Mouse (Mus musculus): ENCODE measurements around the gene Pitpna. TPM values are rescaled to one million over a fixed set of nuclear protein-coding genes. Genes with fewer than 3 reads are reported as not detected.

The Pitpna gene
- total and polyA plus RNA-seq, 3 experiments = 67.8 to 709 (median 194) TPM

- peak; percentile 73 for DNase-seq (ENCODE audit: low read depth, low spot score)
- Histone ChIP-seq H3K9me3 (replicated peaks; ENCODE audit: insufficient read depth, low read length) (no peaks in the 10 kb centered on the region), H3K4me1 (ENCODE audit: control insufficient read depth in 1 of 2, insufficient read depth in 2 of 2, low read length in 2 of 2) (peaks cover 2 to 31% of the 10 kb centered on the region in 2 experiments), H3K27me3 (ENCODE audit: control insufficient read depth in 1 of 2, insufficient read depth in 2 of 2, low read length in 2 of 2) (no peaks in the 10 kb centered on the region), H3K9ac (ENCODE audit: control insufficient read depth, low read depth, low read length, poor library complexity, severe bottlenecking) (peak overlapping the region; percentile 80), H3K4me3 (ENCODE audit: control insufficient read depth in 1 of 2, insufficient read depth in 1 of 2, low read depth in 2 of 2, low read length in 2 of 2) (peak overlapping the region; percentile 60 to 95), H3K27ac (ENCODE audit: control insufficient read depth, low read depth, low read length) (peak overlapping the region; percentile 46), H3K79me2 (ENCODE audit: control insufficient read depth, insufficient read depth, low read length, poor library complexity) (peaks cover 31% of the 10 kb centered on the region), H3K36me3 (ENCODE audit: control insufficient read depth in 1 of 2, insufficient read depth in 2 of 2, low read length in 2 of 2) (peaks cover 5 to 20% of the 10 kb centered on the region in 2 experiments; a peak in 3 of 4 replicates)
- TF ChIP-seq MAZ (IDR thresholded peaks at IDR 0.05; ENCODE audit: low read depth, low read length) (peak; percentile 80; the same call in 1 of the 2 replicates), MAX (IDR thresholded peaks at IDR 0.05; ENCODE audit: low read length) (no peak), KAT2A (conservative IDR thresholded peaks at IDR 0.05; ENCODE audit: low read depth, low read length) (no peak), TBP (IDR thresholded peaks at IDR 0.05; ENCODE audit: low read depth, low read length) (0 out of 2 replicates have a peak, but pooled peaks have one; percentile 36), MAFK (IDR thresholded peaks at IDR 0.05; ENCODE audit: borderline replicate concordance, low read depth, low read length) (no peak), MYC (IDR thresholded peaks at IDR 0.05; ENCODE audit: low read depth, low read length) (0 out of 2 replicates have a peak, but pooled peaks have one; percentile 29), GABPA (IDR thresholded peaks at IDR 0.05; ENCODE audit: low read depth, low read length) (no peak), ZNF384 (IDR thresholded peaks at IDR 0.05; ENCODE audit: low read depth, low read length) (no peak), ETS1 (IDR thresholded peaks at IDR 0.05; ENCODE audit: low read depth, low read length) (no peak; the same call in none of the 2 replicates), CHD2 (IDR thresholded peaks at IDR 0.05; ENCODE audit: low read length) (no peak), MYB (IDR thresholded peaks at IDR 0.05; ENCODE audit: low read depth, low read length) (no peak), NELFE (IDR thresholded peaks at IDR 0.05; ENCODE audit: low read depth, low read length) (peak; percentile 19; the same call in 1 of the 2 replicates), GATA1 (IDR thresholded peaks at IDR 0.05; ENCODE audit: low read depth, low read length) (peak; percentile 75), E2F4 (IDR thresholded peaks at IDR 0.05; ENCODE audit: borderline replicate concordance, low read depth, low read length) (no peak), TAL1 (IDR thresholded peaks at IDR 0.05; ENCODE audit: low read length) (no peak), ZMIZ1 (IDR thresholded peaks at IDR 0.05; ENCODE audit: low read depth, low read length) (peak; percentile 28; the same call in 1 of the 2 replicates), ELF1 (IDR thresholded peaks at IDR 0.05; ENCODE audit: low read depth, low read length) (no peak; the same call in 1 of the 2 replicates), NRF1 (IDR thresholded peaks at IDR 0.05; ENCODE audit: insufficient read depth, low read depth, low read length, poor library complexity, severe bottlenecking) (0 out of 2 replicates have a peak, but pooled peaks have one; percentile 9), MXI1 (IDR thresholded peaks at IDR 0.05; ENCODE audit: low read depth, low read length) (peak; percentile 45), ZC3H11A (IDR thresholded peaks at IDR 0.05; ENCODE audit: low read depth, low read length) (no peak), RAD21 (IDR thresholded peaks at IDR 0.05; ENCODE audit: low read depth, low read length) (no peak), POLR2AphosphoS2 (IDR thresholded peaks at IDR 0.05; ENCODE audit: low read length) (no peak), CTCF (IDR thresholded peaks at IDR 0.05 in 2 of 3, conservative IDR thresholded peaks at IDR 0.05 in 1 of 3; ENCODE audit: control insufficient read depth in 1 of 3, insufficient read depth in 1 of 3, low read depth in 2 of 3, low read length in 3 of 3, poor library complexity in 1 of 3, severe bottlenecking in 1 of 3) (no peak), ZKSCAN1 (IDR thresholded peaks at IDR 0.05; ENCODE audit: low read depth, low read length) (no peak), MEF2A (IDR thresholded peaks at IDR 0.05; ENCODE audit: extremely low read depth, insufficient replicate concordance, low read depth, low read length, poor library complexity, severe bottlenecking) (no peak), SMC3 (IDR thresholded peaks at IDR 0.05; ENCODE audit: low read depth, low read length) (no peak), UBTF (IDR thresholded peaks at IDR 0.05; ENCODE audit: borderline replicate concordance, insufficient read depth, low read depth, low read length) (0 out of 2 replicates have a peak, but pooled peaks have one; percentile 71), HCFC1 (IDR thresholded peaks at IDR 0.05; ENCODE audit: low read depth, low read length) (peak; percentile 26; the same call in 1 of the 2 replicates), EP300 (IDR thresholded peaks at IDR 0.05; ENCODE audit: low read depth in 1 of 2, low read length in 2 of 2) (peak in 1 of 2 experiments; percentile 18; a peak in 1 of 4 replicates), BHLHE40 (IDR thresholded peaks at IDR 0.05; ENCODE audit: borderline replicate concordance, low read depth, low read length) (no peak), TCF12 (IDR thresholded peaks at IDR 0.05; ENCODE audit: low read depth, low read length) (no peak), POLR2A (IDR thresholded peaks at IDR 0.05; ENCODE audit: control insufficient read depth in 1 of 2, insufficient read depth in 1 of 2, low read depth in 1 of 2, low read length in 2 of 2, poor library complexity in 1 of 2) (no peak), JUND (IDR thresholded peaks at IDR 0.05; ENCODE audit: low read depth, low read length) (no peak), CHD1 (IDR thresholded peaks at IDR 0.05; ENCODE audit: low read depth, low read length) (peak; percentile 96), USF1 (IDR thresholded peaks at IDR 0.05; ENCODE audit: low read depth, low read length) (no peak), RCOR1 (IDR thresholded peaks at IDR 0.05; ENCODE audit: low read depth, low read length) (0 out of 2 replicates have a peak, but pooled peaks have one; percentile 25)
Measured at GRCm38 (mm10) chr11:75588285-75588941, 516 bp downstream of the Pitpna start.

All from MEL (cell line).